Mouse (Mus musculus): Measurements from ENCODE around the gene Snx6. TPM values are rescaled to one million over a fixed set of nuclear protein-coding genes. Genes with fewer than 3 reads are reported as not detected.

The Snx6 gene
- polyA plus RNA-seq (2015; fragmentation: Nextera tagmentation; extraction: Ambion mirVana), result 113 and 129 TPM in 2 replicates

GRCm38 (mm10) chr12:54795153-54795998 is at the start of gene Snx6:
Snx6 (minus strand) TSS chr12:54795703.

Other genes with a start within 250 kb of the Snx6 start
- 263 and 271 TPM in 2 replicates for gene Sptssa, start 139.1 kb downstream of the Snx6 start, polyA plus RNA-seq (2015; fragmentation: Nextera tagmentation; extraction: Ambion mirVana)
- 80.5 and 92.3 TPM in 2 replicates for gene Eapp, start 99.8 kb downstream of the Snx6 start, polyA plus RNA-seq (2015; fragmentation: Nextera tagmentation; extraction: Ambion mirVana)
- gene Cfl2, start 67.2 kb upstream of the Snx6 start, polyA plus RNA-seq (2015; fragmentation: Nextera tagmentation; extraction: Ambion mirVana), result 288 and 291 TPM in 2 replicates
- gene Gm20403, start 190.8 kb upstream of the Snx6 start, polyA plus RNA-seq (2015; fragmentation: Nextera tagmentation; extraction: Ambion mirVana), result not detected in 2 replicates
- gene Baz1a, start 218.6 kb upstream of the Snx6 start, polyA plus RNA-seq (2015; fragmentation: Nextera tagmentation; extraction: Ambion mirVana), result 4.1 TPM in 2 replicates